ENCODE assay signal across 10 mouse cellular contexts in genomic region chr10:68356093-68356485, GRCm38 (mm10).
A peak's percentile ranks its signal among the peaks of the same experiment; 100 is the strongest.
DNase-seq lines count a peak whose midpoint lies in the region; ATAC-seq and TF ChIP-seq lines count a peak whose summit lies in the region.
"Had no signal": no experiment of that assay in that cellular context is flagged by ENCODE, and none has a peak within 500 bp of the region (broad histone marks: within the 10 kb centered on the region; RNA-seq: fewer than 3 reads in every experiment).

No protein-coding gene starts in this region.

- no peaks in the 10 kb centered on the region for H3K9me3 ChIP-seq in forebrain, embryonic 14.5 days (replicated peaks; ENCODE audit: control insufficient read depth, low read length)
- peaks cover 3% of the 10 kb centered on the region; the same call in 1 of the 2 replicates for H3K9me3 ChIP-seq in limb, embryonic 12.5 days

- H3K4me1 ChIP-seq in forebrain, embryonic 14.5 days (ENCODE audit: control insufficient read depth, insufficient read depth, low read length), result peaks cover 7% of the 10 kb centered on the region
- H3K4me1 ChIP-seq in limb, embryonic 12.5 days (replicated peaks), result peaks cover 47% of the 10 kb centered on the region

- intact Hi-C loops in gastrocnemius, adult 2 months (cut with DNase I), result loop anchor here (5.0 kb wide), 3 partner anchors 74 to 106 kb away; no protein-coding TSS in a partner anchor
- intact Hi-C loops in gastrocnemius, postnatal 36 days (cut with DNase I), result loop anchor here (10.0 kb wide), 1 partner anchor 89 kb away; no protein-coding TSS in a partner anchor

- H3K27ac ChIP-seq in gastrocnemius, adult 2 months, result peak overlapping the region; percentile 84
- H3K27ac ChIP-seq in forebrain, embryonic 14.5 days (ENCODE audit: low read depth, low read length), result peak overlapping the region; percentile 41; the same call in 1 of the 2 replicates
- peak overlapping the region; percentile 81 for H3K27ac ChIP-seq in limb, embryonic 12.5 days

- ATAC-seq in forebrain, embryonic 14.5 days, result peak; percentile 11; the same call in 1 of the 2 replicates
- no peak for ATAC-seq in limb, embryonic 12.5 days (ENCODE audit: insufficient number of reproducible peaks, insufficient read depth, low FRiP score, low TSS enrichment, low read depth)

- no peak for DNase-seq in gastrocnemius, adult 2 months
- no peak for DNase-seq in gastrocnemius, postnatal 36 days
- peak; percentile 63 for DNase-seq in CD4-positive helper T cell, adult 2 months (ENCODE audit: low read depth, low spot score)
- no peak for DNase-seq in forebrain, embryonic 14.5 days (ENCODE audit: low spot score)
- no peak for DNase-seq in thymus, postnatal 0 days (ENCODE audit: low spot score)
- no peak for DNase-seq in layer of hippocampus, adult 9-11 months
- no peak for DNase-seq in urinary bladder, adult 18-20 months (ENCODE audit: low spot score in 2 of 2)

- no peak for TF ChIP-seq CTCF in gastrocnemius, adult 2 months (IDR thresholded peaks at IDR 0.05)

- H3K4me3 ChIP-seq in gastrocnemius, adult 2 months, result peak overlapping the region; percentile 44
- H3K4me3 ChIP-seq in forebrain, embryonic 14.5 days (ENCODE audit: low read depth, low read length), result no peak overlapping the region
- no peak overlapping the region for H3K4me3 ChIP-seq in limb, embryonic 12.5 days (replicated peaks)
- H3K4me3 ChIP-seq: megakaryocyte, embryonic 14.5 days had no signal

- no peak overlapping the region for H3K9ac ChIP-seq in forebrain, embryonic 14.5 days (ENCODE audit: low read length)
- no peak overlapping the region for H3K9ac ChIP-seq in limb, embryonic 12.5 days (replicated peaks)

- WGBS in forebrain, embryonic 14.5 days, result 10% methylated on average over 6 of the region's 6 CpGs
- WGBS in limb, embryonic 12.5 days, result 7% methylated on average over 6 of the region's 6 CpGs

- H3K4me2 ChIP-seq in forebrain, embryonic 14.5 days (ENCODE audit: low read length), result peak overlapping the region; percentile 34
- peak overlapping the region; percentile 36 for H3K4me2 ChIP-seq in limb, embryonic 12.5 days

- H3K36me3 ChIP-seq in forebrain, embryonic 14.5 days (ENCODE audit: control insufficient read depth, insufficient read depth, low read length), result no peaks in the 10 kb centered on the region
- H3K36me3 ChIP-seq in limb, embryonic 12.5 days, result no peaks in the 10 kb centered on the region
- H3K36me3 ChIP-seq: G1E had no signal

- no peaks in the 10 kb centered on the region for H3K27me3 ChIP-seq in forebrain, embryonic 14.5 days (replicated peaks; ENCODE audit: control insufficient read depth, insufficient read depth, low read length)
- no peaks in the 10 kb centered on the region for H3K27me3 ChIP-seq in limb, embryonic 12.5 days
- H3K27me3 ChIP-seq: megakaryocyte, embryonic 14.5 days had no signal
